Mouse (Mus musculus) bone marrow, adult 2 months (tissue): ENCODE data around the gene Atp6v1g2.

Experiments used
- CTCF ChIP-seq: fragments of 200-500 bp; IDR thresholded peaks from 2 replicates; pipeline ENCODE4 v1.5.1; 2011; ENCODE audit warnings: low read length, control low read depth; ENCODE audit not compliant: control insufficient read depth, insufficient read depth
- POLR2A ChIP-seq: fragments of 200-500 bp; IDR thresholded peaks from 2 replicates; pipeline ENCODE4 v1.6.1; 2011; ENCODE audit warnings: low read depth, mild to moderate bottlenecking, control low read depth, low read length, borderline replicate concordance; ENCODE audit not compliant: control insufficient read depth

- no peak for TF ChIP-seq CTCF
- peak; percentile 52; the same call in 1 of the 2 replicates for TF ChIP-seq POLR2A
Measured at GRCm38 (mm10) chr17:35200398-35200797, 33.1 kb upstream of the Atp6v1g2 start.
